Mouse (Mus musculus) Muller cell, postnatal 12 days (primary cell): Measurements from ENCODE around the gene Hgf.

Experiments used
- DNase-seq: peaks from one replicate; pipeline ENCODE4 v3.0.0-alpha.2; 2015; ENCODE audit errors: inconsistent ontology term

Gene Hgf

GRCm38 (mm10) chr5:16553304-16554047 lies at the start of gene Hgf:
TSS of gene Hgf (plus strand) at chr5:16553495.
- peak; percentile 32 for DNase-seq

GRCm38 (mm10) chr5:16506702-16507350 lies 46.5 kb upstream of the Hgf start:
- peak; percentile 77 for DNase-seq

GRCm38 (mm10) chr5:16531619-16532277 lies 21.5 kb upstream of the Hgf start:
- DNase-seq = no peak

- no peak for DNase-seq
Measured at GRCm38 (mm10) chr5:16538067-16538466, 15.2 kb upstream of the Hgf start.

GRCm38 (mm10) chr5:16541561-16542116 lies 11.7 kb upstream of the Hgf start:
- no peak for DNase-seq

GRCm38 (mm10) chr5:16547490-16547889 lies 5.8 kb upstream of the Hgf start:
- DNase-seq = no peak

GRCm38 (mm10) chr5:16552647-16553046 lies 648 bp upstream of the Hgf start:
- DNase-seq = no peak

- DNase-seq = no peak
Measured at GRCm38 (mm10) chr5:16560247-16560646, 7.0 kb downstream of the Hgf start.

GRCm38 (mm10) chr5:16568997-16569396 lies 15.7 kb downstream of the Hgf start:
- DNase-seq = no peak

- peak; percentile 32 for DNase-seq
Measured at GRCm38 (mm10) chr5:16577882-16578742, 24.8 kb downstream of the Hgf start.

- DNase-seq = no peak
Measured at GRCm38 (mm10) chr5:16595699-16596098, 42.4 kb downstream of the Hgf start.

GRCm38 (mm10) chr5:16597996-16598395 lies 44.7 kb downstream of the Hgf start:
- DNase-seq = no peak

- no peak for DNase-seq
Measured at GRCm38 (mm10) chr5:16601463-16601862, 48.2 kb downstream of the Hgf start.

GRCm38 (mm10) chr5:16632996-16633395 lies 79.7 kb downstream of the Hgf start:
- peak; percentile 66 for DNase-seq

GRCm38 (mm10) chr5:16646417-16646816 lies 93.1 kb downstream of the Hgf start:
- DNase-seq = no peak

- DNase-seq = peak; percentile 85
Measured at GRCm38 (mm10) chr5:16647701-16648100, 94.4 kb downstream of the Hgf start.

- DNase-seq = no peak
Measured at GRCm38 (mm10) chr5:16650240-16650639, 96.9 kb downstream of the Hgf start.

- DNase-seq = no peak
Measured at GRCm38 (mm10) chr5:16654022-16654421, 100.7 kb downstream of the Hgf start.
